Mouse (Mus musculus) stomach, postnatal 0 days (tissue): ENCODE measurements at regions not wholly inside any gene's neighbourhood (a gene's known extent, or its start where the extent isn't known, plus 50 kb on each side); places are given as distances from the start of the nearest gene placed in this dataset.

Experiments used
- CTCF ChIP-seq: IDR thresholded peaks from 2 replicates; pipeline ENCODE4 v1.5.1; 2016; ENCODE audit warnings: antibody characterized with exemption, low read depth, mild to moderate bottlenecking, moderate library complexity
- EP300 ChIP-seq: optimal IDR thresholded peaks from 2 replicates; pipeline ENCODE3; 2016; ENCODE audit warnings: antibody characterized with exemption

DNA sequence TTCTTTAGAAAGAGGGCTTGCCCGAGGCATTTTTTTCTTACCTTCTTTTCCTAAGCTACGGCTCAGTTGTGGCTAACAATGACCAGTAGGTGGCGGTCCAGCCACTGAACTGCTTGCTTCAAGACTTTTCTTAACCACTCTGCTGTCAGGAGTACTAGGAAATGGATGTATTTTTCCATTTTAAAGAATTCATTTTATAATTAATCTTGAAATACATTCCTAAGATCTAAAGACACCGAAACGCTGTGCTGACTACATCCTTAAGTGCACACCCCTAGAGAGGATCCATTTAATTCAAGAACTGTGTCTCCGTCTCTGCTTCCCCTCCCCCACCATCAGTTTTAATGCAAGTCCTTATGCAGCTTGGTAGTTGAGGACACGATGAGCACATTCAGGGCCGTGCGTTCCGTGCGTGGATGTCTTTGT, 278.9 kb downstream of the Lnpk start:
- TF ChIP-seq CTCF (peak; percentile 89), EP300 (no peak)
